Comparison of ENCODE assay signal across 24 mouse cellular contexts in genomic region chrX:166785615-166786014, GRCm38 (mm10).
"Had no signal": no experiment of that assay in that cellular context is flagged by ENCODE, and none has a peak within 500 bp of the region (broad histone marks: within the 10 kb centered on the region; RNA-seq: fewer than 3 reads in every experiment).

No protein-coding gene starts in this region.

- H3K27me3 ChIP-seq: heart, embryonic 12.5 days; intestine, embryonic 15.5 days had no signal

- H3K9me3 ChIP-seq: heart, embryonic 10.5 days; heart, embryonic 12.5 days; hindbrain, embryonic 10.5 days; hindbrain, embryonic 12.5 days; intestine, embryonic 15.5 days; limb, embryonic 13.5 days; limb, embryonic 15.5 days had no signal

- H3K36me3 ChIP-seq: heart, embryonic 10.5 days; heart, embryonic 12.5 days; hindbrain, embryonic 10.5 days; hindbrain, embryonic 12.5 days; intestine, embryonic 15.5 days; limb, embryonic 13.5 days; limb, embryonic 15.5 days had no signal

- H3K9ac ChIP-seq: heart, embryonic 12.5 days; hindbrain, embryonic 12.5 days; hindbrain, embryonic 14.5 days; intestine, embryonic 15.5 days; limb, embryonic 13.5 days; limb, embryonic 15.5 days had no signal

- DNase-seq: gastrocnemius, adult 2 months; gastrocnemius, postnatal 10 days; gastrocnemius, postnatal 25 days; heart, adult 18-20 months; heart, postnatal 10 days; heart, postnatal 4 days; kidney, adult 18-20 months; kidney, adult 8-10 months; kidney, postnatal 14 days; kidney, postnatal 36 days; layer of hippocampus, adult 9-11 months; layer of hippocampus, postnatal 36 days; left cerebral cortex, postnatal 4 days had no signal

- H3K4me1 ChIP-seq: heart, embryonic 10.5 days; heart, embryonic 12.5 days; hindbrain, embryonic 10.5 days; hindbrain, embryonic 12.5 days; intestine, embryonic 15.5 days; limb, embryonic 13.5 days; limb, embryonic 15.5 days had no signal

- H3K27ac ChIP-seq: gastrocnemius, adult 2 months; heart, embryonic 10.5 days; hindbrain, embryonic 10.5 days; hindbrain, embryonic 12.5 days; hindbrain, embryonic 14.5 days; intestine, embryonic 15.5 days; limb, embryonic 13.5 days; limb, embryonic 15.5 days had no signal

- ATAC-seq: hindbrain, embryonic 16.5 days; inflammation-experienced regulatory T-cells, adult 6 months; intestine, embryonic 15.5 days; intestine, postnatal 0 days had no signal

- H3K4me3 ChIP-seq: gastrocnemius, adult 2 months; heart, embryonic 10.5 days; heart, embryonic 12.5 days; hindbrain, embryonic 10.5 days; hindbrain, embryonic 12.5 days; intestine, embryonic 15.5 days; limb, embryonic 13.5 days; limb, embryonic 15.5 days had no signal

- H3K4me2 ChIP-seq: heart, embryonic 12.5 days; hindbrain, embryonic 12.5 days; hindbrain, embryonic 14.5 days; intestine, embryonic 15.5 days; limb, embryonic 13.5 days; limb, embryonic 15.5 days had no signal
